Mouse (Mus musculus): ENCODE data around the gene Slc3a1. TPM values are rescaled to one million over a fixed set of nuclear protein-coding genes. Genes with fewer than 3 reads are reported as not detected.
A peak's percentile ranks its signal among the peaks of the same experiment; 100 is the strongest.

The Slc3a1 gene
- total RNA-seq, 2 experiments from 2014 or later: not detected

- TF ChIP-seq CTCF (IDR thresholded peaks at IDR 0.05): no peak
- intact Hi-C loops (cut with DNase I): no loop called here
- no peak overlapping the region for H3K4me3 ChIP-seq
- no peak for DNase-seq
- no peak overlapping the region for H3K27ac ChIP-seq
Observed at GRCm38 (mm10) chr17:85042419-85042818, 14.2 kb downstream of the Slc3a1 start.

- intact Hi-C loops (cut with DNase I): no loop called here
- H3K27ac ChIP-seq: no peak overlapping the region
- no peak for TF ChIP-seq CTCF (IDR thresholded peaks at IDR 0.05)
- DNase-seq: no peak
- H3K4me3 ChIP-seq: no peak overlapping the region
Observed at GRCm38 (mm10) chr17:85043404-85043816, 15.2 kb downstream of the Slc3a1 start.

DNA sequence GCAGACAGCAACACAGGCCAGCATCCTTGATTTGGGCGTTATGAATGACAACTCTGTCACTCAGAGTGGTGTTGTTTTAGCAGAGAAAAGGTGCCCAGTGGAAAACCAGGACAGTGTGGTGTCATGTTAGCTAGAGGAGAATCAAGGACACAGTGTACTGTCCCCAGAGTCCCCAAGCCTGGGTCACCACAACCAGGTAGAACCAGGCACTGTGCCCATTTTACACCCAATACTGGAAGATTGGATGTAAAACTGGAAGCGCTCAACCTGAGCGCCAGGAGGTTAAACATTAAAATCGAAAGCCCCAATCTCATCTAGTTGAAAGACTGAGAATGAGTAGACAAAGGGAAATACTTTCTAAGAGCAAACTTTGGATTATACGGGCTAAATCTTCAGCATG is 16.3 kb downstream of the Slc3a1 start:
- Histone ChIP-seq H3K4me3 (no peak overlapping the region), H3K27ac (no peak overlapping the region)
- intact Hi-C loops (cut with DNase I): no loop called here
- TF ChIP-seq CTCF (IDR thresholded peaks at IDR 0.05): no peak
- no peak for DNase-seq

DNA sequence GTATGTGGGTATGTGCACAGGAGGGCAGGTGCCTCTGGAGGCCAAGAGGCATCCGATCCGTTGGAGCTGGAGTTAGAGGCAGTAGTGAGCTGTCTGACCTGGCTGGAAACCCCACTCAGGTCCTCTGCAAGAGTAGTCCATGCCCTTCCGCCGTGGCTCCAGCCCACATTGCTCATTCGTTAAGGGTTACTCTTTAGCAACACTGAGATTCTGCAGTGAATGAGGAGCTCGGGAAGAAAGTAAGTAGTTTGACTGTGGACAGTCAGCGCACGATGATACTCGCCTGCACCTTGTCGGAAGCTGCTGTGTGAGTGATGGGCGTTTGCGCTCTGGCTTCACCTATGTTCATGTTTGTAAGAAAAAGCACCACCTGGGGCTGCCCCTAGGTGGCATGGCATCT is 17.0 kb downstream of the Slc3a1 start:
- no peak overlapping the region for H3K4me3 ChIP-seq

GRCm38 (mm10) chr17:85048379-85048778 is 20.2 kb downstream of the Slc3a1 start:
- TF ChIP-seq CTCF (IDR thresholded peaks at IDR 0.05): no peak
- intact Hi-C loops (cut with DNase I): no loop called here
- no peak for DNase-seq
- H3K4me3 ChIP-seq: no peak overlapping the region
- no peak overlapping the region for H3K27ac ChIP-seq

More for the DNA sequence above, 17.0 kb downstream of the Slc3a1 start:
- no peak overlapping the region for H3K27ac ChIP-seq
- no peak for DNase-seq
- peak; percentile 1; the same call in 1 of the 2 replicates for TF ChIP-seq CTCF (IDR thresholded peaks at IDR 0.05)
- intact Hi-C loops (cut with DNase I): no loop called here

GRCm38 (mm10) chr17:85058276-85058675 is 30.1 kb downstream of the Slc3a1 start:
- no peak overlapping the region for H3K27ac ChIP-seq
- H3K4me3 ChIP-seq: no peak overlapping the region
- no peak for TF ChIP-seq CTCF (IDR thresholded peaks at IDR 0.05)
- intact Hi-C loops (cut with DNase I): no loop called here
- DNase-seq: no peak

DNA sequence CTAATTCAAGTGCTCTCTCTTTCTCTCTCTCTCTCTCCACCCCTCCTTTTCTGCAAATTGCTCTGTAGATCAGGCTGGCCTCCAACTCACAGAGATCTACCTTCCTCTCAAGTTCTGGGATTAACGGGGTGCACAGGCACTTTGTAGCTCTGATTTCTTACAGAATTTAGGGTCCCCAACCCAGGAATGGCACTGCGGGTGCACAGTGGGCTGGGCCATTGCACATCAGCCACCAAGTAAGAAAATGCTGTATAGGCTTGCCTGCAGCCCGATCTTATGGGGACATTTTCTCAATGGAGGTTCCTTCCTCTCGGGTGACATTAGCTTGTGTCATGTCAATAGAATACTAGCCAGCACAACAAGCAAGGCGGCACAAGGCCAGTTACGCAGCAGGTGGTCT is 31.0 kb downstream of the Slc3a1 start:
- Histone ChIP-seq H3K4me3 (no peak overlapping the region), H3K27ac (no peak overlapping the region)
- DNase-seq: no peak
- TF ChIP-seq CTCF (IDR thresholded peaks at IDR 0.05): no peak
- intact Hi-C loops (cut with DNase I): no loop called here

DNA sequence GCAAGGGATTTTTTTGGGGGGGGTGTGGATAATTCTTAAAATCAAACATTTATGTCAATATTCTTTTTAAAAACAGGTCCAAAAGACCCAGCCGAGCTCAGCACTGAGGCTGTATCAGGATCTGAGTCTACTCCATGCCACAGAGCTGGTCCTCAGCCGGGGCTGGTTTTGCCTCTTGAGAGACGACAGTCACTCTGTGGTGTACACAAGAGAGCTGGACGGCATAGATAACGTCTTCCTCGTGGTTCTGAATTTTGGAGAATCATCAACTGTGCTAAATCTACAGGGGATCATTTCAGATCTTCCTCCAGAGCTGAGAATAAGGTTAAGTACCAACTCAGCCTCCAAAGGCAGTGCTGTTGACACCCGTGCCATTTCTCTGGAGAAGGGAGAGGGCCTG is 35.4 kb downstream of the Slc3a1 start:
- intact Hi-C loops (cut with DNase I): no loop called here
- no peak overlapping the region for H3K27ac ChIP-seq
- TF ChIP-seq CTCF (IDR thresholded peaks at IDR 0.05): no peak
- DNase-seq: no peak
- H3K4me3 ChIP-seq: no peak overlapping the region

DNA sequence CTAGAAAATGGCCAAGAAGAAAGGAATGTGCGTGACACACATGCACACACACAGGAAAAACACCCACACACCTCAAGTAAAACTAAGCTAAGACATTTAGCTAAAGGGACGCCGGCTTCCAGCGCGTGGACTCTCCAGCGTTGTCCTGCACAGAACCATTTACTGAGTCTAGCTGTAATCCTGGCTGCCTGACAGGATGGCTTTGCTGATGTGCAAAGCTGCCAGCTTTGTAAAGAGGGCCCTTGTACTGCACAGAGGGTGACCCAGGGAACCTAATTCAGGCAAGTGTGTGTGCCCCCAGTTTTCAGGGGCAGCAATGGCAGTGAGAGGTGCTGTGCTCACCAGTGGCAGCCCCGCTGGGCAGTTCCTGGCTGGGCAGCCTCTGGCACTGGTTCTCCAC is 39.2 kb downstream of the Slc3a1 start:
- Histone ChIP-seq H3K4me3 (no peak overlapping the region), H3K27ac (no peak overlapping the region)
- no peak for DNase-seq
- intact Hi-C loops (cut with DNase I): no loop called here
- no peak for TF ChIP-seq CTCF (IDR thresholded peaks at IDR 0.05)

GRCm38 (mm10) chr17:85070658-85071057 is 42.5 kb downstream of the Slc3a1 start:
- H3K4me3 ChIP-seq: no peak overlapping the region
- no peak for TF ChIP-seq CTCF (IDR thresholded peaks at IDR 0.05)
- peak overlapping the region; percentile 38; the same call in 1 of the 2 replicates for H3K27ac ChIP-seq
- DNase-seq: no peak
- intact Hi-C loops (cut with DNase I): no loop called here

DNA sequence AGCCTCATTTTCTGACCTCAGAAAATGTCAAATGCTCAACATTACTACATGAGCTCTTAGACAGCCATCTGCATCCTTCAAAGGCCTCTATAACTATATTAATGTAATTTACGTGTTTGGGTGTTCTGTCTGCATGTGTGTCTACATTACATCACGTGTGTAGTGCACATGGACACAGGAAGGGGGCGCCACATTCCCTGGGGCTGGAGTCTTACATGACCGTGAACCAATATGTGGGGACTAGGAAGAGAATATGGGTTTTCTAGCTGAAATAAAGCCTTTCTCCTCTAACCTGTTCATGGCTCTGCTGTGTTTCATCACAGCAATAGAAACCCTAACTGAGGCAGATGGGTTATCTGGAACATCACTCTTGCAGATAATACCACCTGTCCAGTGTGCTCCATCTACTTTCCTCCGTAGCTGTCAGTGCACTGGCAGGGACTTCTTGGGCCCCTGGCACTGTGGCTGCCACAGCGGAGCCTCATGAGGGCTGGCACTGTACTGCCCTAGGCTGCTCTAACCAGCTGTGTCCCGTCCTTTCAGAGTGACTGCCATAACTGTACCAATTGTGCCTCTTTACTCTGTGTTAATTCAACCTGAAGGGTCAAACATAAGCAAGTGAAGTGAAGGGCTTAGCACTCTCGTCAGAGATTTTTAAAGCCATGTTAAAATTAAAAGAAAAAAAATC is 43.1 kb downstream of the Slc3a1 start:
- peak; percentile 39; the same call in 1 of the 2 replicates for TF ChIP-seq CTCF (IDR thresholded peaks at IDR 0.05)
- intact Hi-C loops (cut with DNase I): no loop called here
- H3K27ac ChIP-seq: no peak overlapping the region
- no peak for DNase-seq
- no peak overlapping the region for H3K4me3 ChIP-seq

- TF ChIP-seq CTCF (IDR thresholded peaks at IDR 0.05): no peak
- Histone ChIP-seq H3K27ac (no peak overlapping the region), H3K4me3 (no peak overlapping the region)
- DNase-seq: no peak
- intact Hi-C loops (cut with DNase I): no loop called here
Observed at GRCm38 (mm10) chr17:85072383-85072782, 44.2 kb downstream of the Slc3a1 start.

DNA sequence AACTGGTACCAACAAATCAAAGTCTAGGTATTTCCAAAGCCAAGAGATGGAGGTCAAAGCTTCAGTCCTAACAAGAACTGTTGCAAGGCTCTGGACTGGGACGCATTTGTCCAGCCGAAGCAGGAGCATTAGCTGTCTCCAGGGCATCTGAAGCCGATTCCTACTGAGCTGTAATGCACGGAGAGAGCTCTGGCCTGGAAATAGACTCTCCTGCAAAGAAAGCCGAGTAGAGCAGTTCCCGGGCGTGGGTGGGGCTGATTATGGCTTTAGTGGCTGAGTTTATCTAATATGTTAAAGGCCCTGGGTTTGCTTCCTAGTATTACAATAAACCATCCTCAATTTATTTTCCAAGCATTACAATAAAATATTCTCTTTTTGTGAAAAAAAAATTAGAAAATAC is 45.0 kb downstream of the Slc3a1 start:
- intact Hi-C loops (cut with DNase I): no loop called here
- TF ChIP-seq CTCF (IDR thresholded peaks at IDR 0.05): no peak
- DNase-seq: no peak
- Histone ChIP-seq H3K27ac (no peak overlapping the region), H3K4me3 (no peak overlapping the region)

DNA sequence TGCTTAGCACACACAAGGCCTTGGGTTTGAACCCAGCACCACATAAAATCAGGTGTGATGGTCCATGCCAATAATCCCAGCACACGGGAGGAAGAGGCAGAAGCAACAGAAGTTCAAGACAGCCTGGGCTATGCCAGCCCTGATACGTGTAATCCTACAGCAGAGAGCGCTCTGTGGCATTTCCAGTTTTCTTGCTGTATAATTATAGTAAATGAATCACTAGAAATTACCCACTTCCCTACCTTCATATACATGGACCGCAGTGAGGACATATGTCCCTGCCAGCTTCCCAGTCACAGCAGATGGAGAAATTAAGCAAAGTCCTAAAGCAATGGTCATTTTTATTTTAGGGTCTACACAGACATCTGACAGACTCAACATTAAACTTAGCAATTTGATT is 45.9 kb downstream of the Slc3a1 start:
- H3K27ac ChIP-seq: no peak overlapping the region
- intact Hi-C loops (cut with DNase I): no loop called here
- DNase-seq: no peak

More for the DNA sequence above, 45.9 kb downstream of the Slc3a1 start:
- H3K4me3 ChIP-seq: no peak overlapping the region
- TF ChIP-seq CTCF (IDR thresholded peaks at IDR 0.05): no peak
